ENCODE assay signal across 15 mouse cellular contexts in the genomic region with DNA sequence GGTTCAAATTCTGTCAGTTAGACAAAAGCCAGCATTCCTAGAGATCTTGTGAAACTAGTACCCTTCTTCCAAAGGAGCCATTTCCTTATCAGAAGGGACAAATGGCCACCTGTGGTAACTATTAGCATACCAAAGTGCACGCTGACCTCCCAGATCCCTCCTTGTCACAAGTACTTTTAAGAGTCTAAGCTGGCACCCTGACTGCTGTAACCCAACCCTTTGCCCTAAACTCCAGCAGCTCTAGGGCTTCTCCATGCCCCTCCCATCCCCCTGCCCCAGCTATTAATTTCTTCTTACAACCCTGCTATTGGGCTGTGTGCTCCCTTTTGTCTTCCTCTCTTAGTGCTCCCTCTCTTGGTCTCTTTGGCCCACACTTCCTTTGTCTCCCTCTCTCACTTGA.
"Had no signal": no experiment of that assay in that cellular context is flagged by ENCODE, and none has a peak within 500 bp of the region (broad histone marks: within the 10 kb centered on the region; RNA-seq: fewer than 3 reads in every experiment).

No protein-coding gene starts in this region.

- H3K4me3 ChIP-seq: kidney, embryonic 15.5 days; limb, embryonic 13.5 days; neural tube, embryonic 13.5 days had no signal

- H3K27ac ChIP-seq: kidney, embryonic 15.5 days; limb, embryonic 13.5 days; liver, embryonic 14.5 days; neural tube, embryonic 13.5 days had no signal

- H3K27me3 ChIP-seq: kidney, embryonic 15.5 days; limb, embryonic 13.5 days; neural tube, embryonic 13.5 days had no signal

- H3K36me3 ChIP-seq: kidney, embryonic 15.5 days; limb, embryonic 13.5 days; neural tube, embryonic 13.5 days had no signal

- H3K9ac ChIP-seq: kidney, embryonic 15.5 days; limb, embryonic 13.5 days; liver, embryonic 14.5 days; lung, embryonic 14.5 days; neural tube, embryonic 13.5 days had no signal

- ATAC-seq: midbrain, embryonic 16.5 days had no signal

- H3K4me2 ChIP-seq: kidney, embryonic 15.5 days; limb, embryonic 13.5 days; lung, embryonic 14.5 days; midbrain, embryonic 11.5 days; neural tube, embryonic 13.5 days had no signal

- H3K9me3 ChIP-seq: kidney, embryonic 15.5 days; limb, embryonic 13.5 days; neural tube, embryonic 13.5 days had no signal

- DNase-seq: kidney, adult 2 months; kidney, postnatal 14 days; left cerebral cortex, postnatal 4 days; lung, embryonic 14.5 days; retina, postnatal 1 day; right cerebral cortex, postnatal 4 days; spleen, adult 18-20 months; thymus, adult 18-20 months; thymus, postnatal 36 days had no signal
